Mouse (Mus musculus) brain, embryonic 14.5 days (tissue): ENCODE measurements at regions not wholly inside any gene's neighbourhood (a gene's known extent, or its start where the extent isn't known, plus 50 kb on each side); places are given as distances from the start of the nearest gene placed in this dataset.

Experiments
- DNase-seq: peaks from one replicate; pipeline ENCODE4 v3.0.0-alpha.2; 2011; ENCODE audit warnings: low read depth
- CTCF ChIP-seq: fragments of 200-500 bp; IDR thresholded peaks from 2 replicates; pipeline ENCODE4 v1.5.1; 2012; ENCODE audit warnings: inconsistent platforms, mild to moderate bottlenecking, moderate library complexity, borderline replicate concordance; ENCODE audit not compliant: insufficient read depth, insufficient read length; ENCODE audit errors: extremely low read depth
- POLR2A ChIP-seq: fragments of 200-500 bp; IDR thresholded peaks from 2 replicates; pipeline ENCODE4 v1.6.1; 2012; ENCODE audit warnings: mild to moderate bottlenecking, inconsistent platforms, borderline replicate concordance; ENCODE audit not compliant: poor library complexity, insufficient read depth, insufficient read length, severe bottlenecking; ENCODE audit errors: extremely low read depth

GRCm38 (mm10) chr5:51853456-51854124 lies 286.1 kb upstream of the Ppargc1a start:
- no peak for DNase-seq
- TF ChIP-seq CTCF = no peak
- TF ChIP-seq POLR2A = no peak

- DNase-seq = no peak
- no peak for TF ChIP-seq CTCF
- no peak for TF ChIP-seq POLR2A
These were observed 282.6 kb upstream of the Ppargc1a start for GRCm38 (mm10) chr5:51850091-51850490.

- no peak for TF ChIP-seq CTCF
- no peak for TF ChIP-seq POLR2A
- DNase-seq = peak; percentile 51
These were observed 281.7 kb upstream of the Ppargc1a start for GRCm38 (mm10) chr5:51849236-51849635.

- TF ChIP-seq POLR2A (no peak), CTCF (no peak)
- DNase-seq = no peak
These were observed 274.7 kb upstream of the Ppargc1a start for GRCm38 (mm10) chr5:51842189-51842588.

- TF ChIP-seq POLR2A (no peak), CTCF (no peak)
- no peak for DNase-seq
These were observed 274.2 kb upstream of the Ppargc1a start for GRCm38 (mm10) chr5:51841763-51842162.

- DNase-seq = no peak
- TF ChIP-seq CTCF (no peak), POLR2A (no peak)
These were observed 273.3 kb upstream of the Ppargc1a start for GRCm38 (mm10) chr5:51840638-51841329.

GRCm38 (mm10) chr5:51839292-51839691 lies 271.8 kb upstream of the Ppargc1a start:
- TF ChIP-seq CTCF = no peak
- TF ChIP-seq POLR2A = no peak
- no peak for DNase-seq

GRCm38 (mm10) chr5:51830551-51830950 lies 263.0 kb upstream of the Ppargc1a start:
- DNase-seq = no peak
- TF ChIP-seq POLR2A = no peak

- no peak for DNase-seq
- TF ChIP-seq CTCF (no peak), POLR2A (no peak)
These were observed 262.5 kb upstream of the Ppargc1a start for GRCm38 (mm10) chr5:51830015-51830414.

- TF ChIP-seq POLR2A (no peak), CTCF (no peak)
- DNase-seq = no peak
These were observed 262.1 kb upstream of the Ppargc1a start for GRCm38 (mm10) chr5:51829606-51830005.

- DNase-seq = no peak
- TF ChIP-seq POLR2A = no peak
- no peak for TF ChIP-seq CTCF
These were observed 261.5 kb upstream of the Ppargc1a start for GRCm38 (mm10) chr5:51829020-51829419.

- DNase-seq = no peak
- TF ChIP-seq CTCF (no peak), POLR2A (no peak)
These were observed 258.7 kb upstream of the Ppargc1a start for GRCm38 (mm10) chr5:51826269-51826668.
